Mouse (Mus musculus) NIH3T3 (cell line): ENCODE measurements around the gene Gm3435.
"Not testable (repeated sequence)": the region's sequence is repeated elsewhere in the genome, so short reads cannot be mapped to it uniquely, and the experiment has no call there.

Experiments
- DNase-seq: peaks from one replicate; pipeline ENCODE4 v3.0.0-alpha.2; 2012; ENCODE audit warnings: low read depth

Gene Gm3435

GRCm38 (mm10) chr17:15040455-15040854, 30.5 kb downstream of the Gm3435 start:
- not testable (repeated sequence) for DNase-seq

- not testable (repeated sequence) for DNase-seq
Measured at GRCm38 (mm10) chr17:15041175-15041729, 31.3 kb downstream of the Gm3435 start, which contains the start of the genes Ermard, Tcte3 and Gm3448. TSS of gene Ermard (plus strand) at chr17:15041208. TSS of gene Tcte3 (minus strand) at chr17:15041488. TSS of gene Gm3448 (minus strand) at chr17:15041537.

- DNase-seq = not testable (repeated sequence)
Measured at GRCm38 (mm10) chr17:15050338-15050737, 40.4 kb downstream of the Gm3435 start.

DNA sequence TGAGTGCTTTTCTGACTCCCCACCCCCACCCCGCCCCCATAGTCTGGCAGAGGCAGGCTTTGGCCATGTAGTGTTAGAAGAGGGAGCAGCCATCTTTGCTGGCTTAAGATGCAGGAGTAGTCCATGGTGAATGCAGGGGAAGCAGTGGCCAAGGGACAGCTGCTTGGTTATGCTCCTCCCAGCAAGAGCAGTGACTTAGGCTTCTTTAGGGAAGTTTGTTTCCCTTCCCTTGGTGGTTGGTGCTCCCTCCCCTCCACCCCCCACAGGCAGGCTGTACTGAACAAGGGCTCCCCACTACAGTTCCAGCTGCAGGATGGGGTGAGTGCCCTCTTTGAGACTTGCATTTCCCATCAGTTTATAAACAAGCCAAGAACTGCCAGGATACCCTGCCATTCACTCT, 42.8 kb downstream of the Gm3435 start:
- DNase-seq = not testable (repeated sequence)

DNA sequence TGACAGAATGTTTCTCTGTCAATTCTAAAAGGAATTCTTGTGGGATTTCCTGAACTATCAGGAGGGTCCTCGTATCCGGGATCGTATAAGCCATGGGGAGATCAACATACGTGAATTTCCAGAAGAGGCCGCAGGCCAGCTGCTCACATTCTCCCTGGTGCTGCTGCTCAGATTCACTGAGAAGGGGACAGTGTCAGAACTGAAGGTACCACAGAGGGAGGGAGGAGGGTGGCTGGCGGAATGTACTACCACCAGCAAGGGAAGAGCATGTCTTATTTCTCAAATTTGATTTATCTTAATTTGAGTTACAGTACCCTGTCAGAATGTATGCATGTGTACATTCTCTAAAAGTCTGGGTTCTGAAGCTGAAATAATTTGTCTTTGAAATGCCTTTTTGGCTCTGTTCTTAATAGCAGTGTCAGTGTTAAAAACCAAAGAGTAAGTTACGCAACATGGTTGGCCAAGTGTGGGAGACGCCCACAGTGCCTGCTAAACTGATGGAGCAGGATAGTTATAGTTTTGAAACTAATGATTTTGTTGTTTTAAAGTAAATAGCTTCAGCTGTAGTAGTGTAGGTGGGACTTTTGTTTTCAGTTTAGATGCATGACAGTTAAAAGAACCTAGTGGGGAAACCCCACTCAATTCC, 43.3 kb downstream of the Gm3435 start:
- not testable (repeated sequence) for DNase-seq

DNA sequence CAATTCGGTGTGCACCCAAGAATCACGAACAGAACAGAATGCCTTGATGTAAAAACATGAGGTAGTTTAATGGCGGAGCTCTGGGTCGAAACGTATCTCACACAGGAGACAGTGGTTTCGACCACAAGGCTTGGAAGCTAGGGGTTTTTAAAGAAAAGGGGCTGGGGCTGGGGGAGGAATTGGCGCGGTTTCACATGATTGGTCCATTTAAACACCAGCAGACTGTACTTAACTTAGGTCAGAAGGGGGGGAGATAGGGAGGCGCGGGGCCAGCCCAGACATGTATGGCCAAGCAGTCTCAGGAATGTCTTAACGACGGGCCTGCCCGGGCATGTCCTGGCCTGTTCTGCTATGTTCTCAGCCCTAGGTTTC, 43.8 kb downstream of the Gm3435 start:
- DNase-seq = not testable (repeated sequence)

GRCm38 (mm10) chr17:15055925-15056324, 45.9 kb downstream of the Gm3435 start:
- no peak for DNase-seq

- DNase-seq = peak; percentile 68
Measured at GRCm38 (mm10) chr17:15058161-15058591, 48.2 kb downstream of the Gm3435 start.

DNA sequence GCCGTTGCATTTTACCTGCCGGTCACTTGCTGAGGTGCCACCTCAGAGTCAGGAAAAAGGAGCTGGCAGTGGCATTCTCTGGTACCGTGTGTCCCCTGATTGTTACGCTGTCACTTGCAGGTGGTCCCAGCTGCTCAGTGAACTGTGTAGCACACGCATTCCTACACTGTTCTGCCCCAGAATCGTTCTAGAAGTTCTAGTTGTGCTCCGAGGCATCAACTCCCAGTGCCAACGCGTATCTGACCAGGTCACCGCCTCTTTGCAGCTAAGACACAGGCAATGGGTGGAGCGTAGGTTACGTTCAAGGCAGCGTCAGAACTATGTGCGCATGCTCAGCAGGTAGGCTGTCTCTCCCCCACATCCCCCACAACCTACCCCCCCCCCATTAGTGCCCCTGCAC, 49.7 kb downstream of the Gm3435 start:
- no peak for DNase-seq

GRCm38 (mm10) chr17:15060356-15060755, 50.4 kb downstream of the Gm3435 start:
- no peak for DNase-seq

DNA sequence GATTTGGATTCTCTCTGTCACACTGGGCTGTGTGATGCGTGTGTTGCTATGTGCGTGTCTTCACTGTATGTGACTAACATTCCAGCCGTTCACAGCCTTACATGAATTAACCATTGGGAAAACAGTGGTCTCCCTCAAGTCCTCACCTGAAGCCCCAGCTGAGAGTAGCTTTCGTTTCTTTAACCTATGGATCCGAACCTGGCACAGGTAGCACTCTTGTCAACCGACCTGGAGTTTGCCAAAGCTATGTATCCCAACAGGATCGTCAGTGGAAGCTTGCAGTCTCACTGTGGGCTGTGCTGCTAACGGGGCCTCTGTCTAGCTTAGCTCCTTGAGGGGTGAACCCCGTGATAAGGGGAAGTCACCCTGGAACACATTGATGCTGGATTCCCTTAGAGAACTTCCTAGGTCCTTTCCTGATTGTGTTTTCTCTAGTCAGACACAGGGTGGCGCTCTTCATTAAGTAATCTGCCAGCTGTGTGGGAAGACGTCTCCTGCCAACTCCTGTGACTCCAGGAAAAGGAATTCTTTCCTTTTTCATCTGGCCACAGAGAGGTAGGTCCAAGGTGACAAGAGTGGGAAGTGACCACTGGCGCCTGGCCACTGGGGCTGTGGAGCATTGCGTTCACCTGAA, 55.5 kb downstream of the Gm3435 start:
- DNase-seq = peak; percentile 89

- no peak for DNase-seq
Measured at GRCm38 (mm10) chr17:15066066-15066465, 56.1 kb downstream of the Gm3435 start.

- peak; percentile 24 for DNase-seq
Measured at GRCm38 (mm10) chr17:15066911-15067310, 56.9 kb downstream of the Gm3435 start.

DNA sequence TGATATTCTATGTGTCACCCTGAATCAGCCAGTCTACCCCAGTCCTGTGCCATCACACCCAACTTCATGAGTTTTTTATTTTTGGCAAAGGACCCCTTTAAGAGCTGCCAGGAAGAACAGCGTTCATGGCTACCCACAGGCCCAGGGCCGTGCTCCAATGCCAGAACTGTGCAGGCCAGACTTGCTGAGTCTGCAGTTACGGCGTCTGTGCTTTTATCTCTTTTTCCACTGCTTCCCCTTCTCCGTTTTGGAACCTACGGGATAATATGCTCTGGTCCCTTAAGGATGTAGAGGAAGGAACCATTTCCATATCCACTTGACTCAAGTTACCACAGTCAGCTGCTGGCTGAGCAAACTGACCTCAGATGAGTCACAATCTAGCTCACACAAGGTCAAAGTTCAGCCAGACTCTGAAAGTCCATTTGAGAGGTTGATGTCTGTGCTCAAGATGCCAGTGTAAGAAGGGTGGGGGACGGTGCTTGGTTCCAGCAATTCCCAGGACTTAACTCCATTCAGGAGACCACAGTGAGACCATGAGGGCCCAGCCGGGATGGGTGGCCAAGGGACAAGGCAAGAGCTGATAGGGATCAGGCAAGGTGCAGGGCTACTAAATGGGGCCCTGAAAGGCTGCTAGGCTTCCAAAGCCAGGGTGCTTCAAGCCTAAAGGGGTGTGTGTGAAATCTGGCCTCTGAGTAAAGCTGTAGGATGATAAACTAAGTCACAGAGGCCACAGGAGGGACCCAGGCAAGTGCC, 58.2 kb downstream of the Gm3435 start:
- DNase-seq = peak; percentile 67

GRCm38 (mm10) chr17:15069124-15069523, 59.1 kb downstream of the Gm3435 start:
- no peak for DNase-seq
